ENCODE assay signal across 8 mouse cellular contexts in the genomic region with DNA sequence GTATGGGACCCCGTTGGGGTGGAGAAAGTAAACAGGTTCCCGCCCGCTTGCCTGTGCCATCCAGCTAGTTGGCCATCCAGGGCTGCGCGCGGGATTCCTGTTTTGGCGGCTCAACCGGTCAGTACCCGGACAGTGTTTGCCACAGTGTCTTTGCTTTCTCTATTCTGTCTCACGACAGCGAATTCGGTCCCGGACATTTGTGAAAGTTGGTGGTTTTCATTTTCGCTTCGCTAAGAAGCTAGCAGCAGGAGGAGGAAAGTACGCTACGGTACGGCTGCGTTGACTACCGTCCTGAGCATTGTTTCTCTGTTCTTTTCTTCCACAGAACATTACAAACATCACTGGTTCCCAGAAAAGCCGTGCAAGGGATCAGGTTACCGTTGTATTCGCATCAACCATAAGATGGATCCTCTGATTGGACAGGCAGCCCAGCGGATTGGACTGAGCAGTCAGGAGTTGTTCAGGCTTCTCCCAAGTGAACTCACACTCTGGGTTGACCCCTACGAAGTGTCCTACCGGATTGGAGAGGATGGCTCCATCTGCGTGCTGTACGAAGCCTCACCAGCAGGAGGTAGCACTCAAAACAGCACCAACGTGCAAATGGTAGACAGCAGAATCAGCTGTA. TPM values are rescaled to one million over a fixed set of nuclear protein-coding genes. Genes with fewer than 3 reads are reported as not detected.
DNase-seq lines count a peak whose midpoint lies in the region; ATAC-seq and TF ChIP-seq lines count a peak whose summit lies in the region.

No protein-coding gene starts in this region.

- no peaks in the 10 kb centered on the region for H3K27me3 ChIP-seq in C2C12 (ENCODE audit: control insufficient read depth, insufficient read depth, insufficient read length)
- H3K27me3 ChIP-seq in heart, embryonic 11.5 days (ENCODE audit: control insufficient read depth, insufficient read depth, low read length), result no peaks in the 10 kb centered on the region
- no peaks in the 10 kb centered on the region for H3K27me3 ChIP-seq in kidney, embryonic 15.5 days
- H3K27me3 ChIP-seq in midbrain, postnatal 0 days (ENCODE audit: insufficient read depth, low read length), result no peaks in the 10 kb centered on the region

- peak overlapping the region; percentile 95 for H3K27ac ChIP-seq in heart, embryonic 11.5 days (ENCODE audit: low read depth, low read length)
- peak overlapping the region; percentile 93 for H3K27ac ChIP-seq in kidney, embryonic 15.5 days
- H3K27ac ChIP-seq in midbrain, postnatal 0 days (ENCODE audit: low read depth, low read length), result peak overlapping the region; percentile 86

- H3K79me2 ChIP-seq in C2C12 (ENCODE audit: control insufficient read depth, insufficient read depth), result peaks cover 63% of the 10 kb centered on the region

- peaks cover 52% of the 10 kb centered on the region for H3K79me3 ChIP-seq in C2C12 (ENCODE audit: low read depth)

- peak overlapping the region; percentile 63 for H3K4me2 ChIP-seq in heart, embryonic 11.5 days
- H3K4me2 ChIP-seq in kidney, embryonic 15.5 days, result peak overlapping the region; percentile 60
- peak overlapping the region; percentile 46 for H3K4me2 ChIP-seq in midbrain, postnatal 0 days (ENCODE audit: low read depth, low read length, poor library complexity, severe bottlenecking)

- peak overlapping the region; percentile 100 for H3K9ac ChIP-seq in heart, embryonic 11.5 days (ENCODE audit: low read depth, low read length)
- peak overlapping the region; percentile 98 for H3K9ac ChIP-seq in kidney, embryonic 15.5 days
- H3K9ac ChIP-seq in midbrain, postnatal 0 days (replicated peaks; ENCODE audit: low read length, poor library complexity, severe bottlenecking), result peak overlapping the region; percentile 96

- DNase-seq in brain, adult 2 months (ENCODE audit: low read depth, low spot score), result peak; percentile 80
- DNase-seq in liver, result peak; percentile 61
- DNase-seq in midbrain, postnatal 0 days (ENCODE audit: low spot score), result peak; percentile 64
- peak; percentile 79 to 86 for DNase-seq in spleen, postnatal 36 days (ENCODE audit: low spot score in 2 of 2)

- H3ac ChIP-seq in C2C12 (ENCODE audit: control insufficient read depth, insufficient read length, low read depth), result peak overlapping the region; percentile 69

- under 1% methylated on average over 29 of the region's 29 CpGs for WGBS in heart, embryonic 11.5 days (ENCODE audit: insufficient replicate concordance)
- under 1% methylated on average over 29 of the region's 29 CpGs for whole genome bisulfite sequencing in kidney, embryonic 15.5 days
- WGBS in midbrain, postnatal 0 days, result under 1% methylated on average over 29 of the region's 29 CpGs

- H3K4me3 ChIP-seq in C2C12 (ENCODE audit: insufficient read depth, poor library complexity, severe bottlenecking), result peak overlapping the region; percentile 94
- H3K4me3 ChIP-seq in heart, embryonic 11.5 days (ENCODE audit: low read depth, low read length), result peak overlapping the region; percentile 75
- peak overlapping the region; percentile 92 for H3K4me3 ChIP-seq in kidney, embryonic 15.5 days (replicated peaks)
- H3K4me3 ChIP-seq in midbrain, postnatal 0 days (ENCODE audit: low read depth, low read length), result peak overlapping the region; percentile 93

- H3K36me3 ChIP-seq in C2C12 (ENCODE audit: control insufficient read depth, insufficient read depth), result peaks cover 38% of the 10 kb centered on the region
- peaks cover 3% of the 10 kb centered on the region; the same call in 1 of the 2 replicates for H3K36me3 ChIP-seq in heart, embryonic 11.5 days (ENCODE audit: control insufficient read depth, insufficient read depth, low read length)
- peaks cover 17% of the 10 kb centered on the region; the same call in 1 of the 2 replicates for H3K36me3 ChIP-seq in kidney, embryonic 15.5 days
- 0 out of 2 replicates have a peak, but pooled peaks cover 5% of the 10 kb centered on the region for H3K36me3 ChIP-seq in midbrain, postnatal 0 days (ENCODE audit: insufficient read depth, low read length)

- ATAC-seq in erythroblast, adult 5-6 weeks (replicated peaks; ENCODE audit: low FRiP score, poor library complexity, severe bottlenecking), result peak; percentile 62
- no peak for ATAC-seq in heart, embryonic 11.5 days (replicated peaks; ENCODE audit: insufficient number of reproducible peaks, low FRiP score, low TSS enrichment)
- ATAC-seq in kidney, embryonic 15.5 days (replicated peaks; ENCODE audit: low FRiP score), result peak; percentile 48
- ATAC-seq in midbrain, postnatal 0 days (ENCODE audit: low FRiP score), result no peak

- no peak for TF ChIP-seq CTCF in C2C12 (IDR thresholded peaks at IDR 0.05; ENCODE audit: control insufficient read depth, insufficient read depth, insufficient read length)
- TF ChIP-seq CTCF in midbrain, postnatal 0 days (IDR thresholded peaks at IDR 0.05), result peak; percentile 64

- H3K4me1 ChIP-seq in heart, embryonic 11.5 days (ENCODE audit: control insufficient read depth, insufficient read depth, low read length), result peaks cover 19% of the 10 kb centered on the region
- H3K4me1 ChIP-seq in kidney, embryonic 15.5 days, result peaks cover 44% of the 10 kb centered on the region
- no peaks in the 10 kb centered on the region for H3K4me1 ChIP-seq in midbrain, postnatal 0 days (ENCODE audit: insufficient read depth, low read length)

- H3K9me3 ChIP-seq in heart, embryonic 11.5 days (replicated peaks; ENCODE audit: control insufficient read depth, low read length), result no peaks in the 10 kb centered on the region
- no peaks in the 10 kb centered on the region for H3K9me3 ChIP-seq in kidney, embryonic 15.5 days (replicated peaks)
- no peaks in the 10 kb centered on the region for H3K9me3 ChIP-seq in midbrain, postnatal 0 days (ENCODE audit: low read length)

TF ChIP-seq in C2C12, 6 proteins besides CTCF, POLR2A, EP300 and RAD21:
- no peak for TF ChIP-seq MYOD1 (IDR thresholded peaks at IDR 0.05; ENCODE audit: control insufficient read depth, insufficient read length, low read depth)
- no peak for TF ChIP-seq MAX (IDR thresholded peaks at IDR 0.05)
- no peak for TF ChIP-seq FOSL1 (IDR thresholded peaks at IDR 0.05; ENCODE audit: insufficient read depth, low read length, poor library complexity, severe bottlenecking)
- TF ChIP-seq USF1 (IDR thresholded peaks at IDR 0.05; ENCODE audit: low read depth), result no peak
- TF ChIP-seq MYOG (IDR thresholded peaks at IDR 0.05; ENCODE audit: control insufficient read depth, extremely low read depth, insufficient read length), result no peak

RNA-seq across cellular contexts. Expression of a gene that starts 1.3 kb away (rescaled TPM):
- 31.7 TPM for polyA plus RNA-seq in C2C12 (2012; fragmentation: generic; extraction: Trizol)
- total RNA-seq in erythroblast, adult 5-6 weeks (2015; ENCODE audit: low replicate concordance), result 30.1 and 35.2 TPM in 2 replicates
- total RNA-seq in erythroblast, adult 5-6 weeks (2017; ENCODE audit: low replicate concordance), result 32.3 and 41.7 TPM in 2 replicates
- 35.2 and 36.6 TPM in 2 replicates for polyA plus RNA-seq in heart, embryonic 11.5 days (2014; fragmentation: Nextera tagmentation; extraction: Ambion mirVana)
- 44.9 TPM in 2 replicates for polyA plus RNA-seq in kidney, embryonic 15.5 days (2015; fragmentation: Nextera tagmentation; extraction: Ambion mirVana)
- 15.2 and 21.3 TPM in 2 replicates for total RNA-seq in midbrain, postnatal 0 days (2014; rRNA removed)
- 20.7 and 21.3 TPM in 2 replicates for polyA plus RNA-seq in midbrain, postnatal 0 days (2015; fragmentation: Nextera tagmentation; extraction: Ambion mirVana)

Comparison
In these comparisons a context has a peak if more than half of its experiments do, and no peak if none do; other contexts are left out.
1. ATAC-seq: peak in erythroblast, adult 5-6 weeks (single experiment) and kidney, embryonic 15.5 days (single experiment); none in heart, embryonic 11.5 days (single experiment) and midbrain, postnatal 0 days (single experiment).
2. Peak in every context shown above with its lines, with median percentiles within 50 percentile points of each other: H3K4me3 ChIP-seq, DNase-seq, H3K27ac ChIP-seq, H3K4me2 ChIP-seq and H3K9ac ChIP-seq.